Mouse (Mus musculus): Measurements from ENCODE around the gene Cfap161.

Gene Cfap161

GRCm38 (mm10) chr7:83794705-83795104, at the start of gene Cfap161:
Cfap161 (minus strand) TSS chr7:83794880.
- in situ Hi-C loops (cut with MseI, MboI) = no loop called here

- in situ Hi-C loops (cut with MseI, MboI) = no loop called here
Measured at GRCm38 (mm10) chr7:83842486-83843259, 48.0 kb upstream of the Cfap161 start.

- in situ Hi-C loops (cut with MseI, MboI) = no loop called here
Measured at GRCm38 (mm10) chr7:83840076-83840475, 45.4 kb upstream of the Cfap161 start.

- in situ Hi-C loops (cut with MseI, MboI) = no loop called here
Measured at GRCm38 (mm10) chr7:83838525-83839224, 44.0 kb upstream of the Cfap161 start.

GRCm38 (mm10) chr7:83829355-83829754, 34.7 kb upstream of the Cfap161 start:
- in situ Hi-C loops (cut with MseI, MboI) = no loop called here

- in situ Hi-C loops (cut with MseI, MboI) = no loop called here
Measured at GRCm38 (mm10) chr7:83827402-83828076, 32.9 kb upstream of the Cfap161 start.

- in situ Hi-C loops (cut with MseI, MboI) = no loop called here
Measured at GRCm38 (mm10) chr7:83826808-83827207, 32.1 kb upstream of the Cfap161 start.

- in situ Hi-C loops (cut with MseI, MboI) = no loop called here
Measured at GRCm38 (mm10) chr7:83821951-83822350, 27.3 kb upstream of the Cfap161 start.

GRCm38 (mm10) chr7:83816886-83817285, 22.2 kb upstream of the Cfap161 start:
- in situ Hi-C loops (cut with MseI, MboI) = no loop called here

- in situ Hi-C loops (cut with MseI, MboI) = no loop called here
Measured at GRCm38 (mm10) chr7:83815646-83816045, 21.0 kb upstream of the Cfap161 start.

- in situ Hi-C loops (cut with MseI, MboI) = no loop called here
Measured at GRCm38 (mm10) chr7:83813993-83814392, 19.3 kb upstream of the Cfap161 start.

GRCm38 (mm10) chr7:83813465-83813864, 18.8 kb upstream of the Cfap161 start:
- in situ Hi-C loops (cut with MseI, MboI) = no loop called here

- in situ Hi-C loops (cut with MseI, MboI) = no loop called here
Measured at GRCm38 (mm10) chr7:83813016-83813415, 18.3 kb upstream of the Cfap161 start.

GRCm38 (mm10) chr7:83812581-83812980, 17.9 kb upstream of the Cfap161 start:
- in situ Hi-C loops (cut with MseI, MboI) = no loop called here

GRCm38 (mm10) chr7:83811916-83812315, 17.2 kb upstream of the Cfap161 start:
- in situ Hi-C loops (cut with MseI, MboI) = no loop called here

- in situ Hi-C loops (cut with MseI, MboI) = no loop called here
Measured at GRCm38 (mm10) chr7:83811461-83811860, 16.8 kb upstream of the Cfap161 start.

- in situ Hi-C loops (cut with MseI, MboI) = no loop called here
Measured at GRCm38 (mm10) chr7:83810141-83811100, 15.7 kb upstream of the Cfap161 start.

- in situ Hi-C loops (cut with MseI, MboI) = no loop called here
Measured at GRCm38 (mm10) chr7:83809715-83810114, 15.0 kb upstream of the Cfap161 start.

GRCm38 (mm10) chr7:83809060-83809459, 14.4 kb upstream of the Cfap161 start:
- in situ Hi-C loops (cut with MseI, MboI) = no loop called here

- in situ Hi-C loops (cut with MseI, MboI) = no loop called here
Measured at GRCm38 (mm10) chr7:83806934-83807333, 12.3 kb upstream of the Cfap161 start.

GRCm38 (mm10) chr7:83803777-83804176, 9.1 kb upstream of the Cfap161 start:
- in situ Hi-C loops (cut with MseI, MboI) = no loop called here
